Mouse (Mus musculus) adrenal gland, postnatal 10 days (tissue): ENCODE measurements at regions not wholly inside any gene's neighbourhood (a gene's known extent, or its start where the extent isn't known, plus 50 kb on each side); places are given as distances from the start of the nearest gene placed in this dataset.

Experiments
- DNase-seq: peaks from one replicate; pipeline ENCODE4 v3.0.0; 2021; ENCODE audit warnings: mixed read lengths

DNA sequence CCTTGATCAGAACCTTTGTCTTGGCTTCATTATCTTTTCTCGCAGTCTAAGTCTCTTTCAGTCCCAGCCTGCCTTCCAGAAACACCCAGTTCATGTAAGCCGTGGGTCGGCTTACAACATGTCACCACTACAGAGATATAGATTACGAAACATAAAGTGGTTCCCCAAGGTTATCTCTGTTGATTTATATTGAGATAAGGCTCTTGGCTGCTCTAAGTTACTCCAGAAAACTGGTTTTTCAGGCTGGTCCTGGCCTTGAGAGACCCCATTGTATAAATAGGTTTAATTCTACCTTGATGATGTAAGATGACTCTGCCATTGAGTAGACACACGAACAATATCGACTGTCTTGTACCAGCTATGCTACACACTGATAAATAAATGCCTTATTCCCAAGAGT lies 323.8 kb downstream of the Plod2 start:
- DNase-seq, result no peak

DNA sequence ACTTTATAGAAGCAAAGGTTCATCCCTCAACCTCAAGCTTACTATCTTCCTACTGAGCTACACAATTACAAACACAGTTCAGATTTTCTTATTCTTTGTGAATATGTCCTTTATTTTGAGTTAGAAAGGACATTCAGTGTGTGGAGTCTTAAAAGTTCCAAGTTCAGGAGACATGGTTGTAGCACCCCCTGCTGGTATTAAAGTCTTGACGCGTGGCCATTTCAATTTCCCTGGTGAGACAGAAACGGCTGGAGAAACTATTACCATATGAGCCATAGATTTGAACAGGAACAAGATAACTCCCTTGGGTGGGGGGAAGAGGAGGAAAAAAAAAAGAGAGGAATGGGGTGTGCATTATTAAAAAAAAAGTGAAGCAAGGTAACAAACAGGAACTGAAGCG lies 336.6 kb downstream of the Plod2 start:
- DNase-seq, result peak; percentile 70

- no peak for DNase-seq
These were observed 337.8 kb downstream of the Plod2 start for GRCm38 (mm10) chr9:92879812-92880211.

GRCm38 (mm10) chr9:92882251-92882832 lies 340.3 kb downstream of the Plod2 start:
- no peak for DNase-seq

GRCm38 (mm10) chr9:92890063-92890462 lies 348.0 kb downstream of the Plod2 start:
- DNase-seq, result no peak

DNA sequence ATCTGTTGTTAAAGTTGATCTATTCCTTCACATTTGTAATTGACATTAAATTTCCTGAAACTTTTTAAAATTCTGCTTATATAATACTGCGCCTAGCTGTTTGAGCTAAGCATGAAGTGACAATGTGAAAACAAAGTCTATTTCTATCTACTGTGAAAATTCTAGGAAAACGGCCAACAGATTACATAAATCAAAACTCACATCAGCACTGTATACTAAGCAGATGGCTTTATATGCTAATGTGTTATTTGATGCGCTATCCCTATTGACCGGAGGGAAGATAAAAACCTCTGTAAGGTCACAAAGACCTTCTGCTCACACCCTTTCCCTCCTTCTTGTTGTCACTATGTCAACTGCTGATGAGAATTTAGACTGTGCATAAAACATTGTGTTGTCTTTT lies 357.7 kb downstream of the Plod2 start:
- no peak for DNase-seq

- DNase-seq, result no peak
These were observed 365.1 kb downstream of the Plod2 start for GRCm38 (mm10) chr9:92907102-92907501.

DNA sequence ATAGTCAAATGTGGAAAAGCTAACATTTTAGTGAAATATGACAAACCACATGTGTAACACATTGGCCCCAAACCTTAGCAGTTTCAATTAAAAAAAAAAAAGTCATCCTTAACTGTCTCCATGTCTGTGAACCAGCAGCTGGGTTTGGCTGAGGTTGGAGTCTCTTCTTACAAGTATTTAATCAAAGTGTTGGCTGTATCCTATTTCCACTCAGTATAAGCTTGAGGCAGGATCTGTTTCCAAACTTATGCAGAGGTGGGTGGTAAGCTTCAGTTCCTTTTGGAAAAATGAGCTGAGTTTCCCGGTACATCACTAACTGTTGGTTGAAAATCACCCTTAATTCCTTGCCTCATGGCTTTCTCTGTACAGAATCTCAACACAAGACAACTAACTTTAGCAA lies 377.4 kb downstream of the Plod2 start:
- DNase-seq, result no peak

DNA sequence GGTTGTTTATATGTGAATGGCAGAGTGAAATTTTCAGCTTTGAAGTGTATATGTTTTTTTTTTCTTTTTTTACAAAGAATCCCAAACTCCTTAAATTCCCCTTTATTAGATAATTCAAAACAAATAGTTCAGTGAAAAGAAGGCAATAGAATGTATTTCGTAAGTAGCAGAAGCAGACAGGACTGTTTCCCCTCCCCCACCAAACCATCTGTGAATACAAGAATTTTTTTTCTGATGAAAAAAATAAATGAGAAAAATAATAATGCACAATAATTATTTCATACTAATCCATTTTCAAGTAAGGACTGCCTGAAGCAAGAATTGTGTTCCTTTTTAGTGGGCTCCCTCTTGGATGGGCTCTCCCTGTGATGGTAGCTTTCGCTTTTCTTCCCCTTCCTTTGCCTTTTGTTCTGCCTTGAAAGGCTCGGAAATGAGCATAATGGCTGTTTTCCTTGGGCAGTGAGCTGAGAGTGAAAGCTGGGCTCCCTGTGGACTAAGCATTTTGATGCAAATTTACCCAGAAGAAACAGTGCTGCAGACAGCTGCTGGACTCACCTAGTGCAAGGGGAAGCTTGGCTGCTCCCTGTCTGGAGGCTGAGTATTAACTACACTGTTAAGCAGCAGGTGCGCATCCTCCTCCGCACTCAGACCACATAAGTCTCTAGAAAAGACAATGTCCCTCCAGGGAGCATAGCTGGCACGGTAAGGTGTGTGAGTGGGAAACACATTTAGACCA lies 388.4 kb downstream of the Plod2 start:
- no peak for DNase-seq

DNA sequence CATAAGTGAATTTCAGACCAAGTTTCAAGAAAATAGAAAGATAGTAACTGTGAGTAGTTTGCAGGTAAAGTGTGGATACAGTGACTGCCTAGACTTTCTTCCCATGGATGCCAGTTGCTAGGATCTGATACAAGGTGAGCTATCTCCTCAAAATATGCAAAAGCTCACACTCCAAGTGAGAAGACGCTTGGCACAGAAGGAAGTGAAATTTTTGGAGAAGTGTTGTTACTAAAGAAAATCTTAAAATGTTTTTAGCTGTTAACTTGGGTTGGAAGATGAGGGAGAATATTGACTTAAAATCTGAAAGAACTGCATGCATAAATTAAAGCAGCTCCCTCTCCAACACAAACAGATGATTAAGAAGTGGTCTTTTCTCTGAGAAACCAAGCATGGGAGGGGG lies 395.8 kb downstream of the Plod2 start:
- DNase-seq, result no peak

DNA sequence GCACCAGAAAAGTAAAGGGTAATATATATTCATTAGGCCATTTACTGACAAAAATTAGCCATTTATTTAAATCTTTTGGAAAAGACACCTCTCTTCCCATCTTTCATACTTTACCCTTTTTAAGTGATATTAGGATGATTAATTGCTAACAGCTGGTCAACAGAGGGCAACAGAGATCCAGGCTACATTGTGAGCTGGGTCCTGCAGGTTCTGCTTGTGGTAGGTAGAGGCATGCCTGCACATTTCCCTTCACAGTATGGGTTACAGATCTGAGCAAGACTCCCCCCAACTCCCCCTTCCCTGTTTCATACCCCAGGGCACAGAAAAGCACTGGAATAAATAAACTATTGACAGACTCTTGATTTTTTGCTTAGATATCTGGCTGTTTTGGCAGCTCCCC lies 408.1 kb downstream of the Plod2 start:
- peak; percentile 4 for DNase-seq

- no peak for DNase-seq
These were observed 421.3 kb downstream of the Plod2 start for GRCm38 (mm10) chr9:92963275-92963674.

GRCm38 (mm10) chr9:92991759-92992158 lies 449.7 kb downstream of the Plod2 start:
- DNase-seq, result no peak

DNA sequence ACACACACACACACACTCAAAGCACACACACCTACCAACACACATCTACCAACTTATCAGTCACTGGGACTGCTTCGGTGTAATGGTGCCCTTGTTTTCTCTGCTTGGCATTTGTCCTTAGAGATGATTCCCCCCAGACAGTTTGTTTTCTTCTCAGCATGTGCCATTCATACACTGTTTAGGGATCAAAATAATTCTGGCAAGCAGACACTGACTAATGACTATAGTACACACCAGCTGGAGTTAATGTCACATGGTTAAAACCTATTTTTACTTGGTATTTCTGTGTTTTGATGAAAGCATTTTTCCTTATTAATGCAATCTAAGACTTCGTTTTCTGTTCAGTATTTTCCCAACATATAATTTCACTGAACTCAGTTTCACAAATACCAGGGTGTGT lies 454.1 kb downstream of the Plod2 start:
- no peak for DNase-seq

DNA sequence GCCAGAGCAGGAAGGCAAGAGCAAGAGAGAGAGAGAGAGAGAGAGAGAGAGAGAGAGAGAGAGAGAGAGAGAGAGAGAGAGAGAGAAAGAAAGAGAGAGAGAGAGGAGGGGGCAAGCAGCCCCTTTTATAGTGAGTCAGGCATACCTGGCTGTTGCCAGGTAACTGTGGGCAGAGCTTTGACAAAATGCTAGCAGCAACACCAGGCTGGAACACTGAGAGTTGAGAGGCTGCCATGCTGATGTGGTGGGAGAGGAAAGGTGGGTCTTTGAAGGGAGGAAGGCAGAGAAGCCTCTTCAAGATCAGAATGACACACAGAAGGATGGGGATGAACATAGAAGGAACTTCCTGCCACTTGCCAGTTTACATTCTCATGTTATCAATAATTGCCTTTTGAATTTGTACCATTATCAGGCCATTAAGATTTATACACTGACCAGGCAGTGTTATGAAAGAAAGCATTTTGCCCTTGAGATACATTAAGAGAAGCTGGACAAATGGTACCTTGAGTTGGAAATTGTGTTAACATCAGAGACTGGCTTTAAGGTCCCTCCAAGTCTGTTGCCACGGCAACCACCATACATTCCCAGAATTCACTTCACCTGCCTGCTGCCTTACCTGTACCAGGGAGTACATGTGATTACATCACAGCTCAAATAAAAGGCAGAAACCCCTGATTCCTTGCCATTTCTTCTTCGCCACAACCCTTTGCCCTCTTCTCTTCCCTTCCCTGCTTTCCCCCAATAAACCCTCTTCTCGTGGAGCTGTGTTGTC lies 463.3 kb downstream of the Plod2 start:
- DNase-seq, result no peak

DNA sequence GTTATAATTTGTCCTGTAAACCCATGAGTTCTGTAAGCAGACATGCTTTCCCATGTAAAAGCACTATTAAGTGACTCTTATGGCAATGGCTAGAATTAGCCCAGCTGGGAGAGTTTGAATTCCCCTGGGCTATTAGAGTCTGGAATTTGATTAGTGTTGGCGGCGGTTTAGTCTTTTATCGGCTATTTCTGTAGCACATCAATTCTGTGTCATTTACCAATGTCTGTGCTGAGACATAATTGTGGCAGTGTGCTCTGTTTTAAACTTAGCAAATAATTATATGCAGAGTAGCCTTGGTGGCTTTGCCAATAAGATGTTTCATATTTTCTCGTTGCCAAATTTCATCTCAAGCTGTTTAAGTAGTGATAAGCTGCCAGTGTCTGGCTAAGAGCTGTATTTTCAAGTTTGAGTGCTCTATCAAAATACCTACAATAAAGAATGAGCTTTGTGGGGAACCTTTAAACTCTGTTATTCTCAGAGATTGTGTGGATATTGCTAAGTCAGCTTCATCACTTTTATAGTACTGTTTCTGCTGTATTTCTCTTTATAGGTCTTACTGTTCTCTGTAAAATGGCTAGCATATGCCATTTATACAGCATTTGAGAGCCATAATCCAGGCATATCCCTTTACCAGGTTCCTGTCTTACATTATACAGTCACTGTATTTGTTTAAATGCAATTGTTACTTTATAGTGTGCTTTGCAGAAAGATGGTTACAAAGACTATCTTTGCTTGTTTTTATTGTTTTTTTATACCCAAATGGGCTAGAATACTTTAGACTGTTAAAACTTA lies 466.7 kb downstream of the Plod2 start:
- DNase-seq, result no peak

- DNase-seq, result no peak
These were observed 502.4 kb downstream of the Plod2 start for GRCm38 (mm10) chr9:93044298-93044912.

DNA sequence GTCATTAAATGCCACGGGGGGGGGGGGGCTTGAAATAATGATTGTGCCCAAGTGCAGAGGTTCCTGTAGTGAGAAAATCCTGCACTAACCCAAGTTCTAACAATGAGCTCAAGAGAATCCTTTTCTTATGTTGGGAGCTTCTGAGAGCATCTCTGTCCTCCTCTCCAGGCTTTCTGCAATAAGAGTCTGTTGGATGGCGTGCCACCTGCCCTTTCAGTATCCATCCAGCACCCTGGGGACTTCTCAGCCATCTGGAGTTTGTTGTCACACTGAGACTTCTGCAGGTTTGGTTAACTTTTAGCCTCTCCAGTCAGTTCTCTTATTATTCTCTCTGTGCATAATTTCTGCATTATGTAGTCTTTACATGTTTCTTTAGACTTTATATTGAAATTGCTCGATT lies 530.1 kb downstream of the Plod2 start:
- no peak for DNase-seq

- DNase-seq, result no peak
These were observed 541.1 kb downstream of the Plod2 start for GRCm38 (mm10) chr9:93083114-93083513.

DNA sequence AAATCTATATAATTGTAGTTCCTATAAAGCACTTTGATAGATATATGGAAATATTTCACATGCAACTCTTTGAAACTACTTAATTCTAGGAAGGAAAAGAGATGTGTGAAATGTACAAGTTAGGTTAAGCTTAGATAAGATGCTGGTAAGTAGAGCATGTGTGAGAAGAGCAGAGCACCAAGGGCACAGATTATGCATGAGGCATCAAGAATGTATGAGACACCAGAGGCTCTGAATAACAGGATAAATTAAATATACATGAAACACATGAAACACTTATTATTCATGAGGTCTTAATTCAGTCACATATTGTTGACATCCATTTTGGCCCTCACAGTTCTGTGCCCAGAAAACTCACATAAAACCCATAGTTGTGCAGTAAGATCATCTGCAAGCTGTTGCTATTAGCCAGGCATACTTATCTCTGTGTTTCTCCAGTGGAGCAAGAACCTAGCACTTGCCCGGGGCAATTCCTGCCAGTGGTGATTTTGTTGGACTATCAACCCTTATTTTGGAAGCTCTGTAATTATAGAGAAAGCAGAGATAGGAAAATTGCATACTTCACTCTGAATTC lies 556.1 kb downstream of the Plod2 start:
- no peak for DNase-seq

GRCm38 (mm10) chr9:93130561-93130960 lies 588.5 kb downstream of the Plod2 start:
- DNase-seq, result no peak

- DNase-seq, result no peak
These were observed 589.7 kb downstream of the Plod2 start for GRCm38 (mm10) chr9:93131620-93132200.
